Mouse (Mus musculus) heart, embryonic 15.5 days (tissue): ENCODE results near the gene Eva1b. TPM values are rescaled to one million over a fixed set of nuclear protein-coding genes. Genes with fewer than 3 reads are reported as not detected.

Source experiments
- ATAC-seq: fragments of 200-750 bp; cut with Nextera tagmentation; replicated peaks from 2 replicates; pipeline ENCODE4 v1.8.0; 2017; ENCODE audit warnings: low read depth, moderate TSS enrichment; ENCODE audit not compliant: insufficient number of reproducible peaks, insufficient read depth, low FRiP score
- H3K27ac ChIP-seq: fragments of 300-500 bp; sonication (generic); 2 replicates; pipeline ENCODE4 v1.5.1; 2015; ENCODE audit warnings: mild to moderate bottlenecking, inconsistent platforms
- H3K27me3 ChIP-seq: fragments of 300-500 bp; sonication (generic); 2 replicates; pipeline ENCODE4 v1.6.1; 2015; ENCODE audit warnings: inconsistent platforms
- H3K36me3 ChIP-seq: fragments of 300-500 bp; sonication (generic); 2 replicates; pipeline ENCODE4 v1.6.1; 2015; ENCODE audit warnings: mild to moderate bottlenecking, inconsistent platforms
- H3K4me1 ChIP-seq: fragments of 300-500 bp; sonication (generic); replicated peaks from 2 replicates; pipeline ENCODE4 v1.6.1; 2015; ENCODE audit warnings: inconsistent platforms
- H3K4me2 ChIP-seq: fragments of 300-500 bp; sonication (generic); 2 replicates; pipeline ENCODE4 v1.6.1; 2015; ENCODE audit warnings: inconsistent platforms, mild to moderate bottlenecking, moderate library complexity
- H3K4me3 ChIP-seq: fragments of 300-500 bp; sonication (generic); 2 replicates; pipeline ENCODE4 v1.5.1; 2015; ENCODE audit warnings: mild to moderate bottlenecking, inconsistent platforms
- H3K9ac ChIP-seq: fragments of 300-500 bp; sonication (generic); 2 replicates; pipeline ENCODE4 v1.6.1; 2015; ENCODE audit warnings: mild to moderate bottlenecking, inconsistent platforms
- H3K9me3 ChIP-seq: fragments of 300-500 bp; sonication (generic); replicated peaks from 2 replicates; pipeline ENCODE4 v1.6.1; 2016; ENCODE audit warnings: inconsistent platforms
- WGBS: fragments of 180-500 bp; shearing (Covaris S2); methylation state at CpG from one replicate; pipeline ENCODE4 v1.1.7; 2015; ENCODE audit warnings: mixed read lengths; 5-methylcytosine and 5-hydroxymethylcytosine counted together
- polyA plus RNA-seq: library from polyadenylated mRNA; unstranded; fragments of >200 nt; fragmentation: Nextera tagmentation; extraction: Ambion mirVana; gene quantifications from 2 replicates; pipeline ENCODE4 v1.2.1, GENCODE M21; 2015

Gene Eva1b
- polyA plus RNA-seq, 1 experiment from 2014 or later: 28.0 TPM

DNA sequence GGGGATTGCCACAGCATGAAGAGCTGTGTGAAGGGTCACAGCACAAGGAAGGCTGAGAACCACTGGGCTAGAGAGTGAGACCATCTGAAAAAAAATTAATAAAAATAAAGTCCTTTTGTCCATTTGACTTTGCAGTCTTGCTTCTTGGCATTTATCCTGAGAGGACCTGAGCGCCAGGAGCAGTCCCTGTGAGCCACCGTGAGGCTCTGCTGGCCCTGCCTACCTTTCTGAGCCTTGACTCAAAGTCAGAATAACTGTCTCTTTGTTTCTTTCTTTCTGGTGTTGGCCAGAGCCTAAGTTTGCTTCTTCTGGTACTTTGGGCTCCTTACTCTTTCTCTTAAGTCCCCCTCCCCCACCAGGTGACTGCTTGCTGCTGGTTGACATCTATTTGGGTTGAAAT, 27.0 kb upstream of the Eva1b start:
- WGBS: 83% methylated on average over 2 of the region's 2 CpGs
- Histone ChIP-seq H3K4me3 (no peak overlapping the region), H3K27me3 (no peaks in the 10 kb centered on the region), H3K27ac (no peak overlapping the region), H3K9ac (no peak overlapping the region), H3K4me2 (no peak overlapping the region), H3K4me1 (peaks cover 15% of the 10 kb centered on the region), H3K36me3 (peaks cover 13% of the 10 kb centered on the region; the same call in 1 of the 2 replicates), H3K9me3 (no peaks in the 10 kb centered on the region)
- no peak for ATAC-seq

- no peak for ATAC-seq
- no peak overlapping the region for H3K27ac ChIP-seq
- H3K9ac ChIP-seq: no peak overlapping the region
- no peak overlapping the region for H3K4me2 ChIP-seq
- no peaks in the 10 kb centered on the region for H3K9me3 ChIP-seq
- no peaks in the 10 kb centered on the region for H3K27me3 ChIP-seq
- 62% methylated on average over 10 of the region's 10 CpGs for WGBS
- peaks cover 42% of the 10 kb centered on the region for H3K36me3 ChIP-seq
- no peak overlapping the region for H3K4me3 ChIP-seq
- H3K4me1 ChIP-seq: peaks cover 7% of the 10 kb centered on the region; the same call in 1 of the 2 replicates
Measured at GRCm38 (mm10) chr4:126123309-126124040, 24.1 kb upstream of the Eva1b start.

DNA sequence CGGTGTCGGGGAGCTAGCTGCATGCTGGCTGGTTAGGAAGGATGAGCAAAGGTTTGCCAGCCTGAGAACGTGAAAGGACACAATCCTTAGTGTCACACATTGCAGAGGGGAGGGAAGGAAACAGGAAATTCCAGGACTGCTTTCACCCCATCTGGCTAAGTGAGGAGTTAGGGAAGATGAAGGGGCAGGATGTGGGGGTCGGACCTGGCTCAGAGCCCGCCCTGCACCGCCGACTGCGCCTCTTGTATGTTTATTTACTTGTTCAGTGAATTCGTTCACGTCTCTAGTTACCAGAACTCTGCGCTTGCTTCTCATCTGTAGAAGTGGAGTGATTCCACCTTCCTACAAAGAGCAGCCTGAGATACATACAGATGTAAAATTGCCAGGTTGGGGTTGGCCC, 17.0 kb upstream of the Eva1b start:
- WGBS: 49% methylated on average over 11 of the region's 11 CpGs
- Histone ChIP-seq H3K4me2 (no peak overlapping the region), H3K9me3 (no peaks in the 10 kb centered on the region), H3K9ac (no peak overlapping the region), H3K4me3 (no peak overlapping the region), H3K4me1 (peaks cover 36% of the 10 kb centered on the region), H3K36me3 (peaks cover 54% of the 10 kb centered on the region), H3K27me3 (no peaks in the 10 kb centered on the region), H3K27ac (peak overlapping the region; percentile 69)
- ATAC-seq: no peak

GRCm38 (mm10) chr4:126131290-126132121, 16.0 kb upstream of the Eva1b start:
- Histone ChIP-seq H3K4me2 (no peak overlapping the region), H3K27me3 (no peaks in the 10 kb centered on the region), H3K9ac (no peak overlapping the region), H3K9me3 (no peaks in the 10 kb centered on the region), H3K4me3 (no peak overlapping the region), H3K27ac (peak overlapping the region; percentile 37), H3K4me1 (peaks cover 36% of the 10 kb centered on the region), H3K36me3 (peaks cover 54% of the 10 kb centered on the region)
- WGBS: 50% methylated on average over 10 of the region's 10 CpGs
- ATAC-seq: peak; percentile 29; the same call in 1 of the 2 replicates

- peak overlapping the region; percentile 37 for H3K27ac ChIP-seq
- H3K9ac ChIP-seq: no peak overlapping the region
- ATAC-seq: no peak
- no peak overlapping the region for H3K4me3 ChIP-seq
- H3K9me3 ChIP-seq: no peaks in the 10 kb centered on the region
- H3K4me1 ChIP-seq: peaks cover 36% of the 10 kb centered on the region
- H3K4me2 ChIP-seq: no peak overlapping the region
- WGBS: 65% methylated on average over 6 of the region's 6 CpGs
- H3K27me3 ChIP-seq: no peaks in the 10 kb centered on the region
- H3K36me3 ChIP-seq: peaks cover 50% of the 10 kb centered on the region
Measured at GRCm38 (mm10) chr4:126132636-126133264, 14.8 kb upstream of the Eva1b start.

DNA sequence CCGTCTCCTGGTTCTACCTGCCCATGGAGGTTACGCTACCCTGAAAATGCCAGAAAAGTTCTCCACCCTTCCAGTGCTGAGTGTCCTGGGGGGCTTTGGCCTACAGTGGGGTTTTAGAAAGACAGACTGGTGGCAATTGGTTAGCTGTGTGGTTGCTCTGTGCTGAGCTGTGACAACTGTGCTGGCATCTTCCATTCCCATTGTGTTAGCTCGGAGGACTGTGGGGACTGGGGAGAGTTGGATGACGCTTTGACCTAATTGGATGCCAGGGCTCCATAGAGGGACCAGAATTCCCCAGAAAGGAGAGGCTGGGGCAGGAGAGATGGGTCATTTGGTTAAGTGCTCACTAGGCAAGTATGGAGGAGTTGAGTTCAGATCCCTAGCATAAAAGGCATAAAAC, 13.3 kb upstream of the Eva1b start:
- Histone ChIP-seq H3K4me1 (peaks cover 36% of the 10 kb centered on the region), H3K4me2 (no peak overlapping the region), H3K9me3 (no peaks in the 10 kb centered on the region), H3K27me3 (no peaks in the 10 kb centered on the region), H3K4me3 (no peak overlapping the region), H3K27ac (no peak overlapping the region), H3K9ac (no peak overlapping the region), H3K36me3 (peaks cover 47% of the 10 kb centered on the region)
- 95% methylated on average over 4 of the region's 4 CpGs for WGBS
- ATAC-seq: no peak

GRCm38 (mm10) chr4:126134639-126135038, 12.9 kb upstream of the Eva1b start:
- Histone ChIP-seq H3K4me2 (no peak overlapping the region), H3K27me3 (no peaks in the 10 kb centered on the region), H3K4me1 (peaks cover 36% of the 10 kb centered on the region), H3K9me3 (no peaks in the 10 kb centered on the region), H3K9ac (no peak overlapping the region), H3K36me3 (peaks cover 47% of the 10 kb centered on the region), H3K27ac (no peak overlapping the region), H3K4me3 (no peak overlapping the region)
- no peak for ATAC-seq
- 64% methylated on average over 4 of the region's 4 CpGs for WGBS

DNA sequence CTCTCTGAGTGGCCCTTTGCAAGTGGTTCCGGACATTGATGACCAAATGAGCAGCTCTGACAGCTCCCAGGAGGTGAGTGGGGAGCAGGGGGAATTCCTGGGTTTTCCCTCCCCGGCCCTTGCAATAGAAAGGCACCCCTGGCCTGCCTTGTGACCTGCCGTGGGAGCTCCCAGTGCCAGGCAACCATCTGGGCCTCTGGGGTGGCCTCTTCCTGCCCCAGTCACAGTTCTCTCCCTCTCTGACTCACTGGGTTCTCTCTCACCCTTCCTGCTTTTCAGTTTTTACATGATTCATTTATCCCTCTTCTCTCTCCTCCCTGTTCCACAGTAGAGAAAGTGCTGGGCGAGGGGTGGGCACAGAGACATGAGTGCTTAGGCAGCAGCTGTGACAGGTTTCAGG, 9.8 kb upstream of the Eva1b start:
- no peak for ATAC-seq
- Histone ChIP-seq H3K27ac (no peak overlapping the region), H3K4me1 (peaks cover 22% of the 10 kb centered on the region), H3K36me3 (peaks cover 47% of the 10 kb centered on the region), H3K4me3 (no peak overlapping the region), H3K27me3 (no peaks in the 10 kb centered on the region), H3K4me2 (no peak overlapping the region), H3K9ac (no peak overlapping the region), H3K9me3 (no peaks in the 10 kb centered on the region)
- 84% methylated on average over 4 of the region's 4 CpGs for WGBS

- Histone ChIP-seq H3K27me3 (no peaks in the 10 kb centered on the region), H3K27ac (peak overlapping the region; percentile 55), H3K4me3 (no peak overlapping the region), H3K9me3 (no peaks in the 10 kb centered on the region), H3K36me3 (peaks cover 34% of the 10 kb centered on the region), H3K9ac (no peak overlapping the region), H3K4me2 (no peak overlapping the region), H3K4me1 (peaks cover 18% of the 10 kb centered on the region)
- ATAC-seq: no peak
- 68% methylated on average over 5 of the region's 5 CpGs for WGBS
Measured at GRCm38 (mm10) chr4:126141021-126141420, 6.5 kb upstream of the Eva1b start.

DNA sequence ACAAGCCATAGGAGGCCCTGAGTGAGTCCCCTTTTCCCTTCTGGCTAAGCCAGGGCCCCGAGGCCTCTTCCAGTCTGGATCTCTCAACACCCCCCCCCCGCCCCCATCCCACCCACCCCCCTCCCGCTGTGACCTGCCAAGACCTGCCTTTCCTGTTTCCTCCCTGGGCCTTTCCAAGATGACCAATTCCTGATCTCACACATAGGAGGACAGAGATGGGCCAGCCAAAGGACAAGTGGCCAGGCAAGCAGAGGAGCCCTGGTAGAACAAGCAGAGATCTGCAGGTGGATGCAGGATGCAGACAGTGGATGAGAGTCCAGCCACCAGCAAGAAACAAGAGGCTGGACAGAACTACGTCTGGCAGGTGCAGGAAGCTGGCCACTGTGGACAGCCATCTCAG, 2.1 kb upstream of the Eva1b start:
- Histone ChIP-seq H3K9me3 (no peaks in the 10 kb centered on the region), H3K27me3 (no peaks in the 10 kb centered on the region), H3K9ac (no peak overlapping the region), H3K4me3 (no peak overlapping the region), H3K27ac (no peak overlapping the region), H3K36me3 (no peaks in the 10 kb centered on the region), H3K4me2 (no peak overlapping the region), H3K4me1 (peaks cover 47% of the 10 kb centered on the region)
- no peak for ATAC-seq
- WGBS: 30% methylated on average over 4 of the region's 4 CpGs

DNA sequence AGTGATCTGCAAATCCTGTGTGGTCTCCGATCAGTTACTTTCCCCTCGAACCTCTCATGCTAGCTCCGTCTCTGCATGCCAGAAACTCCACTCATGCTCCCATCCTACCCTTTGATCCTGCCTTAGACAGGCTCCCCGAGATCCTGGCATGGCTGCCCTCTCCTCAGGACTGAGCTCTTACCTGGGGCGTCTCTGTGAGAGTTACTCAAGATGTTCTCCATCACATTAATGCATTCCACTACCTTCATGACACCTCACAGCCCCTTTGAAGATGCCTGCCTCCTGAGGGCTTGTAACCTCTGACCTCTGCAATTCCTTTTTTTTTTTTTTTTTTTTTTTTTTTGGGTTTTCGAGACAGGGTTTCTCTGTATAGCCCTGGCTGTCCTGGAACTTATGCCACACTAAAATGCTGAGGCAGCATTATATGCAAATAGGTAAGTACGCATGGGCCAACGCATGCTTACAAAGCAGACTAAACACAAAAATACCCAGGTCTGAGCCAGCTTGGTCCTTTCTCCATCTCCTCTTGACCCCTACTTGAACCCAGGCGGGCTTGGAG, 491 bp upstream of the Eva1b start:
- H3K27ac ChIP-seq: peak overlapping the region; percentile 86
- no peaks in the 10 kb centered on the region for H3K9me3 ChIP-seq
- peak overlapping the region; percentile 64 for H3K4me3 ChIP-seq
- H3K4me2 ChIP-seq: peak overlapping the region; percentile 67
- 0 out of 2 replicates have a peak, but pooled peaks cover 3% of the 10 kb centered on the region for H3K27me3 ChIP-seq
- peaks cover 53% of the 10 kb centered on the region for H3K4me1 ChIP-seq
- H3K36me3 ChIP-seq: no peaks in the 10 kb centered on the region
- H3K9ac ChIP-seq: no peak overlapping the region; the same call in 1 of the 2 replicates
- WGBS: 40% methylated on average over 9 of the region's 9 CpGs
- no peak for ATAC-seq
